Mouse (Mus musculus): ENCODE data around the gene Syngr2.

GRCm38 (mm10) chr11:117814704-117815366, 5.4 kb downstream of the Syngr2 start:
- TF ChIP-seq CTCF (IDR thresholded peaks at IDR 0.05; ENCODE audit: borderline replicate concordance, extremely low read depth, insufficient read depth, insufficient read length) (no peak), POLR2A (IDR thresholded peaks at IDR 0.05; ENCODE audit: borderline replicate concordance, extremely low read depth, insufficient read depth, insufficient read length, poor library complexity, severe bottlenecking) (no peak)

All from brain, embryonic 14.5 days (tissue).